Mouse (Mus musculus) midbrain, embryonic 16.5 days (tissue): ENCODE data around the gene Spata48. TPM values are rescaled to one million over a fixed set of nuclear protein-coding genes. Genes with fewer than 3 reads are reported as not detected.

Source experiments
- ATAC-seq: fragments of 200-750 bp; cut with Nextera tagmentation; 2 replicates; pipeline ENCODE4 v1.8.0; 2017; ENCODE audit warnings: moderate TSS enrichment
- H3K27ac ChIP-seq: fragments of 300-500 bp; sonication (generic); 2 replicates; pipeline ENCODE4 v1.5.1; 2014; ENCODE audit warnings: mild to moderate bottlenecking, low read length, mixed read lengths
- H3K27me3 ChIP-seq: fragments of 300-500 bp; sonication (generic); 2 replicates; pipeline ENCODE4 v1.6.1; 2014; ENCODE audit warnings: low read depth, low read length, mixed read lengths; ENCODE audit not compliant: control insufficient read depth, insufficient read depth
- H3K36me3 ChIP-seq: fragments of 300-500 bp; sonication (generic); 2 replicates; pipeline ENCODE4 v1.6.1; 2014; ENCODE audit warnings: mild to moderate bottlenecking, low read length, moderate library complexity, mixed read lengths; ENCODE audit not compliant: control insufficient read depth, insufficient read depth
- H3K4me1 ChIP-seq: fragments of 300-500 bp; sonication (generic); 2 replicates; pipeline ENCODE4 v1.6.1; 2014; ENCODE audit warnings: mild to moderate bottlenecking, low read length, mixed read lengths; ENCODE audit not compliant: control insufficient read depth, insufficient read depth
- H3K4me2 ChIP-seq: fragments of 300-500 bp; sonication (generic); 2 replicates; pipeline ENCODE4 v1.6.1; 2014; ENCODE audit warnings: mild to moderate bottlenecking, low read length, mixed read lengths
- H3K4me3 ChIP-seq: fragments of 300-500 bp; sonication (generic); 2 replicates; pipeline ENCODE4 v1.5.1; 2014; ENCODE audit warnings: low read depth, mild to moderate bottlenecking, low read length, moderate library complexity, mixed read lengths
- H3K9ac ChIP-seq: fragments of 300-500 bp; sonication (generic); 2 replicates; pipeline ENCODE4 v1.6.1; 2014; ENCODE audit warnings: low read depth, low read length, mixed read lengths
- H3K9me3 ChIP-seq: fragments of 300-500 bp; sonication (generic); replicated peaks from 2 replicates; pipeline ENCODE4 v1.6.1; 2014; ENCODE audit warnings: mild to moderate bottlenecking, low read length, mixed read lengths; ENCODE audit not compliant: control insufficient read depth, poor library complexity, severe bottlenecking
- WGBS: fragments of 180-500 bp; shearing (Covaris S2); extraction: QIAGEN DNeasy Blood & Tissue Kit; methylation state at CpG from one replicate; pipeline ENCODE4 v1.1.7; 2014; 5-methylcytosine and 5-hydroxymethylcytosine counted together
- polyA plus RNA-seq: library from polyadenylated mRNA; unstranded; fragments of >200 nt; fragmentation: Nextera tagmentation; extraction: Ambion mirVana; gene quantifications from 2 replicates; pipeline ENCODE4 v1.2.1, GENCODE M21; 2015

Gene Spata48
- polyA plus RNA-seq, 1 experiment from 2014 or later: 0.30 TPM

GRCm38 (mm10) chr11:11556186-11556585 lies 94.3 kb downstream of the Spata48 start:
- ATAC-seq: no peak
- no peaks in the 10 kb centered on the region for H3K36me3 ChIP-seq
- H3K4me1 ChIP-seq: no peaks in the 10 kb centered on the region
- H3K27ac ChIP-seq: no peak overlapping the region
- no peak overlapping the region for H3K4me2 ChIP-seq
- WGBS: 85% methylated on average over 1 of the region's 1 CpGs
- no peaks in the 10 kb centered on the region for H3K9me3 ChIP-seq
- no peak overlapping the region for H3K4me3 ChIP-seq
- H3K27me3 ChIP-seq: no peaks in the 10 kb centered on the region
- H3K9ac ChIP-seq: no peak overlapping the region

GRCm38 (mm10) chr11:11557173-11557967 lies 95.5 kb downstream of the Spata48 start:
- Histone ChIP-seq H3K9ac (no peak overlapping the region), H3K4me1 (no peaks in the 10 kb centered on the region), H3K36me3 (no peaks in the 10 kb centered on the region), H3K9me3 (no peaks in the 10 kb centered on the region), H3K4me2 (no peak overlapping the region), H3K27me3 (no peaks in the 10 kb centered on the region), H3K4me3 (no peak overlapping the region), H3K27ac (no peak overlapping the region)
- WGBS: 50% methylated on average over 11 of the region's 11 CpGs
- no peak for ATAC-seq

- WGBS: 83% methylated on average over 3 of the region's 3 CpGs
- Histone ChIP-seq H3K4me2 (no peak overlapping the region), H3K36me3 (no peaks in the 10 kb centered on the region), H3K9me3 (no peaks in the 10 kb centered on the region), H3K9ac (no peak overlapping the region), H3K27ac (no peak overlapping the region), H3K4me1 (no peaks in the 10 kb centered on the region), H3K27me3 (no peaks in the 10 kb centered on the region), H3K4me3 (no peak overlapping the region)
- ATAC-seq: no peak
Observed at GRCm38 (mm10) chr11:11558662-11559061, 96.8 kb downstream of the Spata48 start.

GRCm38 (mm10) chr11:11559099-11559686 lies 97.3 kb downstream of the Spata48 start:
- Histone ChIP-seq H3K9ac (no peak overlapping the region), H3K27me3 (no peaks in the 10 kb centered on the region), H3K4me2 (no peak overlapping the region), H3K4me1 (no peaks in the 10 kb centered on the region), H3K9me3 (no peaks in the 10 kb centered on the region), H3K27ac (no peak overlapping the region), H3K36me3 (no peaks in the 10 kb centered on the region), H3K4me3 (no peak overlapping the region)
- WGBS: 85% methylated on average over 7 of the region's 7 CpGs
- no peak for ATAC-seq

- Histone ChIP-seq H3K4me2 (no peak overlapping the region), H3K27ac (no peak overlapping the region), H3K9me3 (no peaks in the 10 kb centered on the region), H3K9ac (no peak overlapping the region), H3K36me3 (no peaks in the 10 kb centered on the region), H3K4me3 (no peak overlapping the region), H3K4me1 (no peaks in the 10 kb centered on the region), H3K27me3 (no peaks in the 10 kb centered on the region)
- 90% methylated on average over 6 of the region's 6 CpGs for WGBS
- no peak for ATAC-seq
Observed at GRCm38 (mm10) chr11:11561118-11561517, 99.2 kb downstream of the Spata48 start.

- no peaks in the 10 kb centered on the region for H3K36me3 ChIP-seq
- whole genome bisulfite sequencing: 87% methylated on average over 7 of the region's 7 CpGs
- no peaks in the 10 kb centered on the region for H3K27me3 ChIP-seq
- H3K9ac ChIP-seq: no peak overlapping the region
- H3K27ac ChIP-seq: no peak overlapping the region
- no peak overlapping the region for H3K4me3 ChIP-seq
- H3K4me2 ChIP-seq: no peak overlapping the region
- ATAC-seq: no peak
- no peaks in the 10 kb centered on the region for H3K4me1 ChIP-seq
- H3K9me3 ChIP-seq: no peaks in the 10 kb centered on the region
Observed at GRCm38 (mm10) chr11:11564266-11565044, 102.6 kb downstream of the Spata48 start.

Other genes with a start within 250 kb of the Spata48 start
- 1.5 and 1.7 TPM in 2 replicates for gene Zpbp, start 314 bp downstream of the Spata48 start, polyA plus RNA-seq
- gene 4930512M02Rik, start 165.7 kb downstream of the Spata48 start, polyA plus RNA-seq: not detected in 2 replicates
- 1.3 and 1.4 TPM in 2 replicates for gene Ikzf1, start 222.9 kb downstream of the Spata48 start, polyA plus RNA-seq